Mouse (Mus musculus) midbrain, embryonic 15.5 days (tissue): Measurements from ENCODE around the gene Megf9. TPM values are rescaled to one million over a fixed set of nuclear protein-coding genes. Genes with fewer than 3 reads are reported as not detected.

Source experiments
- ATAC-seq: fragments of 200-750 bp; cut with Nextera tagmentation; replicated peaks from 2 replicates; pipeline ENCODE4 v1.8.0; 2017; ENCODE audit warnings: moderate TSS enrichment
- H3K27ac ChIP-seq: fragments of 300-500 bp; sonication (generic); 2 replicates; pipeline ENCODE4 v1.5.1; 2015; ENCODE audit warnings: mild to moderate bottlenecking, inconsistent platforms
- H3K27me3 ChIP-seq: fragments of 300-500 bp; sonication (generic); replicated peaks from 2 replicates; pipeline ENCODE4 v1.6.1; 2015; ENCODE audit warnings: inconsistent platforms
- H3K36me3 ChIP-seq: fragments of 300-500 bp; sonication (generic); replicated peaks from 2 replicates; pipeline ENCODE4 v1.6.1; 2015; ENCODE audit warnings: inconsistent platforms
- H3K4me1 ChIP-seq: fragments of 300-500 bp; sonication (generic); 2 replicates; pipeline ENCODE4 v1.6.1; 2015; ENCODE audit warnings: inconsistent platforms
- H3K4me2 ChIP-seq: fragments of 300-500 bp; sonication (generic); 2 replicates; pipeline ENCODE4 v1.6.1; 2015; ENCODE audit warnings: inconsistent platforms, mild to moderate bottlenecking, moderate library complexity
- H3K4me3 ChIP-seq: fragments of 300-500 bp; sonication (generic); 2 replicates; pipeline ENCODE4 v1.5.1; 2015; ENCODE audit warnings: mild to moderate bottlenecking, inconsistent platforms
- H3K9ac ChIP-seq: fragments of 300-500 bp; sonication (generic); 2 replicates; pipeline ENCODE4 v1.6.1; 2015; ENCODE audit warnings: mild to moderate bottlenecking, inconsistent platforms
- H3K9me3 ChIP-seq: fragments of 300-500 bp; sonication (generic); 2 replicates; pipeline ENCODE4 v1.6.1; 2016; ENCODE audit warnings: inconsistent platforms
- WGBS: fragments of 180-500 bp; shearing (Covaris S2); methylation state at CpG from one replicate; pipeline ENCODE4 v1.1.7; 2015; ENCODE audit warnings: mixed read lengths; 5-methylcytosine and 5-hydroxymethylcytosine counted together
- polyA plus RNA-seq: library from polyadenylated mRNA; unstranded; fragments of >200 nt; fragmentation: Nextera tagmentation; extraction: Ambion mirVana; gene quantifications from 2 replicates; pipeline ENCODE4 v1.2.1, GENCODE M21; 2015

Megf9 gene
- 30.4 and 32.2 TPM in 2 replicates for polyA plus RNA-seq

GRCm38 (mm10) chr4:70534891-70535269 lies at the start of gene Megf9:
Gene Megf9 (minus strand): TSS chr4:70534995.
- ATAC-seq, result peak; percentile 98
- Histone ChIP-seq H3K9ac (peak within 1 kb of the TSS; percentile 95), H3K36me3 (no peaks in the 10 kb centered on the region), H3K4me3 (peak within 1 kb of the TSS; percentile 85), H3K27ac (peak within 1 kb of the TSS; percentile 100), H3K9me3 (no peaks in the 10 kb centered on the region), H3K4me2 (peak within 1 kb of the TSS; percentile 76), H3K4me1 (peaks cover 40% of the 10 kb centered on the region), H3K27me3 (no peaks in the 10 kb centered on the region)
- under 1% methylated on average over 46 of the region's 46 CpGs for WGBS

- Histone ChIP-seq H3K4me1 (no peaks in the 10 kb centered on the region), H3K4me3 (no peak overlapping the region), H3K9me3 (no peaks in the 10 kb centered on the region), H3K27me3 (no peaks in the 10 kb centered on the region), H3K27ac (no peak overlapping the region), H3K4me2 (no peak overlapping the region), H3K9ac (no peak overlapping the region), H3K36me3 (no peaks in the 10 kb centered on the region)
- no peak for ATAC-seq
- WGBS, result 52% methylated on average over 3 of the region's 3 CpGs
Measured at GRCm38 (mm10) chr4:70579654-70580053, 44.9 kb upstream of the Megf9 start.

DNA sequence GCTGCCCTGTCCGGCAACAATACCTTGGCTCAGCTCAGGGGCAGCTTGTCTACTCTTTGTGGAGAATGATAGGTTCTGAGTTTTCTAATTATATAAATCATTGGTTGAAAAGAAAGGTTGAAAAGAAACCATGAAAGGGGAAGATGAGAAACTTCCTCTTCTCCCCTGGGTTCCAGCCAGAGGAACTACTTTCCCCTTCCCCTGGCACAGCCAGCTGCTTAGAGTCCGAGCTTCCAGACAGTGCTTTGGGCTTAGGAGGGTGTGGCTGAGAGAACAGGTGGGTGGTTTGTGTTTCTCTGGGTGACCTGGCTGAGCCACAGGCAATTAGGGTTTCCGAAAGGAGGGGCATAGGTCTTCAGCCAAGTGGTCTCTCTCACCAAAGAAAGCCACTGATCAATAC lies 43.5 kb upstream of the Megf9 start:
- ATAC-seq, result no peak

GRCm38 (mm10) chr4:70576096-70576495 lies 41.3 kb upstream of the Megf9 start:
- no peak for ATAC-seq

More for the DNA sequence above, 43.5 kb upstream of the Megf9 start:
- no peaks in the 10 kb centered on the region for H3K36me3 ChIP-seq
- 68% methylated on average over 3 of the region's 3 CpGs for WGBS
- H3K9ac ChIP-seq, result no peak overlapping the region
- no peaks in the 10 kb centered on the region for H3K9me3 ChIP-seq
- H3K4me1 ChIP-seq, result no peaks in the 10 kb centered on the region
- H3K27ac ChIP-seq, result no peak overlapping the region
- H3K4me2 ChIP-seq, result no peak overlapping the region
- no peak overlapping the region for H3K4me3 ChIP-seq
- H3K27me3 ChIP-seq, result no peaks in the 10 kb centered on the region

GRCm38 (mm10) chr4:70573926-70574325 lies 39.1 kb upstream of the Megf9 start:
- no peak overlapping the region for H3K9ac ChIP-seq
- ATAC-seq, result no peak
- 88% methylated on average over 2 of the region's 2 CpGs for WGBS

More at GRCm38 (mm10) chr4:70576096-70576495, 41.3 kb upstream of the Megf9 start:
- H3K9ac ChIP-seq, result no peak overlapping the region
- H3K4me3 ChIP-seq, result no peak overlapping the region
- no peak overlapping the region for H3K4me2 ChIP-seq
- H3K4me1 ChIP-seq, result no peaks in the 10 kb centered on the region
- H3K9me3 ChIP-seq, result no peaks in the 10 kb centered on the region
- H3K36me3 ChIP-seq, result no peaks in the 10 kb centered on the region
- no peaks in the 10 kb centered on the region for H3K27me3 ChIP-seq
- H3K27ac ChIP-seq, result no peak overlapping the region

DNA sequence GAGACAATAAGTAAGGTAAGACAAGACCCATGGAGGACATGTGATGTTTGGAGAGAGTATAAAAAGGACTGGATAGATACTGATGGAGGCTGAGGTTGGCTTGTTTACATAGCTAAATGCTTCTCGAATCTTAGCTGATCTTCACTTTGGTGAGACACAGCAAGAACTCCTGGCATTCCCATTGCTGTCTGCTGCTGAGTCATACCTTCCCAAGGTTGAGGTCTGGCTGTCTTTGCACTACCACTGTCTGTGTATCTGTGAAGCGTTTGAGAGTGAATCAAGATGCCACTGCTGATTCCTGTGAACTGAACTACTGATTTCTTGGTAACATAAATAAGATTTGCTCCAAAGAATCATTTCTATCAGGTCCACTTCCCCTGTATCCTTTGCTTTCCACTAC lies 19.1 kb upstream of the Megf9 start:
- H3K36me3 ChIP-seq, result no peaks in the 10 kb centered on the region
- H3K4me1 ChIP-seq, result no peaks in the 10 kb centered on the region
- no peaks in the 10 kb centered on the region for H3K27me3 ChIP-seq
- ATAC-seq, result no peak
- no peak overlapping the region for H3K9ac ChIP-seq
- no peak overlapping the region for H3K27ac ChIP-seq
- WGBS, result 63% methylated on average over 2 of the region's 2 CpGs
- no peak overlapping the region for H3K4me2 ChIP-seq
- no peak overlapping the region for H3K4me3 ChIP-seq
- H3K9me3 ChIP-seq, result no peaks in the 10 kb centered on the region

More at GRCm38 (mm10) chr4:70573926-70574325, 39.1 kb upstream of the Megf9 start:
- no peaks in the 10 kb centered on the region for H3K4me1 ChIP-seq
- H3K4me3 ChIP-seq, result no peak overlapping the region
- H3K27me3 ChIP-seq, result no peaks in the 10 kb centered on the region
- H3K9me3 ChIP-seq, result no peaks in the 10 kb centered on the region
- no peak overlapping the region for H3K27ac ChIP-seq
- no peaks in the 10 kb centered on the region for H3K36me3 ChIP-seq
- H3K4me2 ChIP-seq, result no peak overlapping the region

DNA sequence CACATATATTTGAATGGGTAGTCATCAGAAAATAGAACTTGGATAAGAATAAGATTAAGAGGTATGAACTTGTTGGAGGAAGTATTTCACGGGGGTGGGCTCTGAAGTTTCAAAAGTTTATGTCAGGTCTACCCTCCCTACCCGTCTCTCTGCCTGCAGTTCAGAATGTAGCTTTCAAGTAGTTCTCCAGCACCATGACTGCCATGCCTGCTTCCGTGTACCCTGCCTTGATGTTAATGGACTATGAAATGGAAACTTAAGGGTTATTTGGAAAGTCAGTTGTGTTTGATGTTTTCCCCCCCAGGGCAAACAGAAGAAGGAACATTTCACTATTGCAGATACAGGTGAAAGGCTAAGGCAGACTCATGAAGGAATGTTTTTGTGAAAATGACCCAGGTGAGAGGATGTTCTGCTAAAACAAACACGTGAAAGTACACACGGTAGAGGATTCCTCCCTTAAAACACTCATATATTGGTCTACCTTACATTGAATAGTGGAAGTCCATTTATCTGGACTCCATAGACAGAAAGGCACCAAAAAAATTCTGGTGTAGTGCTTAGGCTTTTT lies 18.5 kb upstream of the Megf9 start:
- Histone ChIP-seq H3K27ac (no peak overlapping the region), H3K9ac (no peak overlapping the region), H3K4me3 (no peak overlapping the region), H3K9me3 (no peaks in the 10 kb centered on the region), H3K36me3 (no peaks in the 10 kb centered on the region), H3K4me1 (no peaks in the 10 kb centered on the region), H3K27me3 (no peaks in the 10 kb centered on the region), H3K4me2 (no peak overlapping the region)
- 90% methylated on average over 5 of the region's 5 CpGs for WGBS
- no peak for ATAC-seq

- Histone ChIP-seq H3K27ac (no peak overlapping the region), H3K36me3 (no peaks in the 10 kb centered on the region), H3K9me3 (no peaks in the 10 kb centered on the region), H3K27me3 (no peaks in the 10 kb centered on the region), H3K4me1 (no peaks in the 10 kb centered on the region), H3K9ac (no peak overlapping the region), H3K4me3 (no peak overlapping the region), H3K4me2 (no peak overlapping the region)
- no peak for ATAC-seq
- 74% methylated on average over 4 of the region's 4 CpGs for WGBS
Measured at GRCm38 (mm10) chr4:70552120-70552519, 17.3 kb upstream of the Megf9 start.

DNA sequence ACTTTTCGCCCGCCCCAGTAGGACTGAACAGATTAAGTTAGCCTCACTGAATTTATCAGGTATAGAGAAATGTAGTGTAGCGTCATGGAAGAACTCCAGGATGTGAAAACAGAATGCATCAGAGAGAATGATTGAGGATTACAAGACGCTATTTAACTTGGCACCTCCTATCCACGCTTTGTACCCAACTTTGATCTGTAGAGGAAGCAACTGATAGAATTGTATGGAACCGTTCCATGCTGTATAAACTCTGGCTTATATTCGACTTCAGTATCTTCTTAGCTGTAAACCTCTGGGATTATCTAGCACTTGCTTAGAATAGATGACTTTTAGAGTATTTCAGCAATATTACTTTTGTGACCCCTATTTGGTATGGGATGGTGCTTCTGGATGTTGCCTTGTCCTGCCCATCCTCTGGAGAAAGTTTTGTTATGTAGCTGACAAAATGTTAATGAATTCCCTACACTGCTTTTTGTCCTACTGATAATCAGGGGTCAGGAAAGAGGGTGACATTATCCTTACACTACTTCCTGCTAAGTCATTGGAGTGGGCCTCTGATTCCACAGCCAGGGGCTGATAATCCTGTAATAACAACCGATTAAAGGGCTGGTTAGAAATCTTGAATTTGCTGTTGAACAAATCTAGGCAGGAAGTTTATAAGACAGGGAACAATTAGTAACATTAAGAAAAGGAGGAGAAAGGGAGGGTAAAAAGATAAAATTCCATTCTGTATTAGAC lies 12.8 kb upstream of the Megf9 start:
- H3K9ac ChIP-seq, result no peak overlapping the region
- no peaks in the 10 kb centered on the region for H3K27me3 ChIP-seq
- H3K4me1 ChIP-seq, result no peaks in the 10 kb centered on the region
- no peak overlapping the region for H3K4me3 ChIP-seq
- H3K9me3 ChIP-seq, result no peaks in the 10 kb centered on the region
- no peak for ATAC-seq
- H3K27ac ChIP-seq, result no peak overlapping the region
- no peak overlapping the region for H3K4me2 ChIP-seq
- H3K36me3 ChIP-seq, result no peaks in the 10 kb centered on the region
- 85% methylated on average over 8 of the region's 8 CpGs for WGBS

DNA sequence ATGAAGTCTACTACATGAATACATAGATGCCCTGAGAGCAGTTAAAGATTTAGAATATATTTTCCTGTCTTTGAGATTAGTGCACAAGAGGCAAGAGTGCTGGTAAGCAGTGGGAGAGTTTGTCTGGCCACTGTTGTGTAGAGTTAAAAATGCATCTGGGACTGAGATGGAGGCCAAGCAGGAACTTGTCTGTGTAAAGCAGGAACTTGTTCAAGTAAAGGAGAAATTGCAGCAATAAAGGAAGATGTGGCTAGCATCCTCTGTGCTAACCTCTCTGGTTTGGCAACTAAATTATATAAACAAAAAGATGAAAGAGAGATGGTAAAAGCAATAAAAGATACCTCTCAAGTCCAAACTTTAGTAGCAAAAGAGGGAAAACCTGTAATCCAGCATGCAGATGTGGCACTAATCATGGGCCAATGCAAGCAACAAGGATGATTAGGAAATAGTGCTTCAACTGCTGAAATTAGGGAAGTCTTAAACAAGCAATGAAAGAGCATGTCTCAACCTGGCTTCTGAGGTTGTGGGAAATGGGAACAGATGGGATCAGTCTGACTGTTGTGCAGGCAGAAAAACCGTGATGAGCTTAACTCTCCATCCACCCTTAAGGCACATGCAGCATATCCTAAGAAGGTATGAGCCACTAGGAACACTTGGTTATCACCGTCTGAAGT lies 11.2 kb upstream of the Megf9 start:
- Histone ChIP-seq H3K27ac (no peak overlapping the region), H3K36me3 (no peaks in the 10 kb centered on the region), H3K27me3 (no peaks in the 10 kb centered on the region), H3K4me2 (no peak overlapping the region), H3K4me1 (no peaks in the 10 kb centered on the region), H3K9me3 (no peaks in the 10 kb centered on the region), H3K9ac (no peak overlapping the region), H3K4me3 (no peak overlapping the region)
- ATAC-seq, result no peak
- WGBS, result 87% methylated on average over 2 of the region's 2 CpGs

DNA sequence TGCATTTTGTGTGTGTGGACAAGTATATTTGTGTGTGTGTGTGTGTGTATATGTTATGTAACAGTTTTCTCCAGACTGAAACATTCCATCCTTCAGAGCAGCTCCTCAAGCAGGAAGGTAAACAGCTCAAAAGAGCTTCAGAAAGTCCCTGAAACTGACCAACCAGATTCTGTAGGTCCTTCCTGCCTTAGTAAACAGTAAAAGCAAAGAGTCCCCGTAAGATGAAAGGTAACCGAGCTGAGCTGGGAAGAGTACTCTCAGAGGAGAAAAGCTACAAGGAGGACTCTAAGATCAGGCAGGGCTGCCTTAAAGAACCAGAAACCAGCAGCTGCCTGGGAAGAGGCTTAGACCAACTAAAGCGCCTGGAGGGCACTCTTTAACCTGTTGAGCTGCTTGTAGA lies 9.6 kb upstream of the Megf9 start:
- Histone ChIP-seq H3K4me3 (no peak overlapping the region), H3K36me3 (no peaks in the 10 kb centered on the region), H3K27ac (no peak overlapping the region), H3K9ac (no peak overlapping the region), H3K4me1 (no peaks in the 10 kb centered on the region), H3K9me3 (no peaks in the 10 kb centered on the region), H3K4me2 (no peak overlapping the region), H3K27me3 (no peaks in the 10 kb centered on the region)
- WGBS, result 64% methylated on average over 3 of the region's 3 CpGs
- no peak for ATAC-seq

DNA sequence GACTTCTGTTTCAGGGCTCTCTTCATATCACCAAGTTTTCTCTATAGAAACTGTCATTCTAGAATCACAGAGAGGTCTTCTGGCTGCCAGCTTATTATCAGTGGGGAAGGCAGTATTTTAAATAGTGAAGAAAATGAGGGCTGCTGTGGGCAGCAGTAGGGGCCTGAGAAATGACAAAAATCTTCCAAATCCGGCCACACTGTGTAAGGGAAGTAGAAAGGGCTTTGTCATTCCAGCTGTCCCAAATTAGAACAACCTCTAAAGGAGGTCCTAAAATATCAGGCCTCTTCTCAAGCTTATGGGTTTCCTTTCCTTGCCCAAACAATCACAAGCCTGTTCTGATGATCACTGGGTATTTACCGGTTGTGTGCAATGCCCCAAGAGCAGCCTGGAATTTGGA lies 7.6 kb upstream of the Megf9 start:
- WGBS, result 55% methylated on average over 2 of the region's 2 CpGs
- ATAC-seq, result no peak
- Histone ChIP-seq H3K4me1 (no peaks in the 10 kb centered on the region), H3K27me3 (no peaks in the 10 kb centered on the region), H3K27ac (no peak overlapping the region), H3K4me2 (no peak overlapping the region), H3K36me3 (no peaks in the 10 kb centered on the region), H3K9me3 (no peaks in the 10 kb centered on the region), H3K9ac (no peak overlapping the region), H3K4me3 (no peak overlapping the region)
